14 mouse cellular contexts compared by ENCODE assay signal in genomic region chrX:33926344-33926743, GRCm38 (mm10). TPM values are rescaled to one million over a fixed set of nuclear protein-coding genes. Genes with fewer than 3 reads are reported as not detected.
"Had no signal": no experiment of that assay in that cellular context is flagged by ENCODE, and none has a peak within 500 bp of the region (broad histone marks: within the 10 kb centered on the region; RNA-seq: fewer than 3 reads in every experiment).

No protein-coding gene starts in this region.

RNA-seq across cellular contexts. Expression of gene Btbd35f6, which starts 30.0 kb away (rescaled TPM):
- total RNA-seq: neutrophil, adult 5-6 weeks had no signal
- polyA plus RNA-seq: neural tube, embryonic 11.5 days; neural tube, embryonic 12.5 days; neural tube, embryonic 13.5 days; neural tube, embryonic 14.5 days; neural tube, embryonic 15.5 days; small intestine, adult 2 months; spleen, adult 2 months; stomach, embryonic 14.5 days; stomach, embryonic 15.5 days; stomach, embryonic 16.5 days; stomach, postnatal 0 days; thymus, adult 2 months; thymus, postnatal 0 days had no signal
